Mouse (Mus musculus): ENCODE data around the gene Il12a.
"Not testable (repeated sequence)": the region's sequence is repeated elsewhere in the genome, so short reads cannot be mapped to it uniquely, and the experiment has no call there.

The Il12a gene

DNA sequence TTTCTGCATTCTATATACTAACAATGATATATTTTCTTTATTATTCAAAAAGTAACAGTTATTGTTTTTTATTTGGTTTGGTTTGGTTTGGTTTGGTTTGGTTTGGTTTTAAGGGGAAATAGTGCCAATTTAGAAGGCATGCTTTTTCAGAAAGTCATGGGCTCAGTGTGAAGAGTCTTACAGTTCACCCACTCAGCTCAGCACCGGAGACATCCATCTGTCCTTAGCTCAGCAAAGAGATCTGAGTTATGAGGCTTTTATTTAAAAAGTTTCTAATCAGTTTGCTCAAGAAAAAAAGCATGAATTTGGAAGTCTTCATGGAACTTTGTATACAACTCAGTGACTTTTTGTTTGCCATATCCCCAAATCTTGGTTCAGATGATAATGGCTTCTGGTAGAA is 6.2 kb upstream of the Il12a start:
- no peak for DNase-seq (ENCODE audit: low read depth in 1 of 2, low spot score in 2 of 2)

DNA sequence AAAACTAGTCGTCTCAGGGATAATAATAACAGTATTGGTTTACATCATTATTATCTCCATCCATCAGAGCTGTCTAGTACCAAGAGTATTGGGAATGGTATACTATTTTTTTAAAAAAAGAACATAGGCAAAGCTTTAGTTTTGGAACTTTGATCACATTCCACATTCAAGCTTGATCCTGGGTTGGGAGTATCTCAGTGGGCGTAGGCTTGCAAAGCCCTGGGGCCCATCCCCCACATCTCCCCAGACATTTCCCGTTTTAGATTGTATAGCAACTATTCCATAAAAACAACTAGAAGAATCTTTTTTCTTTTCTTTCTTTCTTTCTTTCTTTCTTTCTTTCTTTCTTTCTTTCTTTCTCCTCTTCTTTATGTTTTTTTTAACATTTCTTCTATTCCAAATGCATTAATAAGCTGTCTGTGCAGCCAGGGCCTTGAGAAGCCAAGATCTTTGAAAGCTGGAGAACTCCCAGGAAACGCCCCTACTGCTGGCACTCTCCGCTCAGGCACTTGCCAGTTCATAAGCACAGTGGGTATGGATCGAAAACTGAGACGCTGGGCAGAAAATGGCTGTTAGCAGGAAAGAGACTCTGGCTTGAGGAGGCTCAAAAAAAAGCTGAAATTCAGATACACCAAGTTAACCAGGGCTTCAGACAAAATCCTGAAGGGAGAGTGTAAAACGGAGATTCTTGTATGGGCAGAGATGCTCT is 3.4 kb upstream of the Il12a start:
- no peak for DNase-seq (ENCODE audit: low read depth in 1 of 2, low spot score in 2 of 2)

DNA sequence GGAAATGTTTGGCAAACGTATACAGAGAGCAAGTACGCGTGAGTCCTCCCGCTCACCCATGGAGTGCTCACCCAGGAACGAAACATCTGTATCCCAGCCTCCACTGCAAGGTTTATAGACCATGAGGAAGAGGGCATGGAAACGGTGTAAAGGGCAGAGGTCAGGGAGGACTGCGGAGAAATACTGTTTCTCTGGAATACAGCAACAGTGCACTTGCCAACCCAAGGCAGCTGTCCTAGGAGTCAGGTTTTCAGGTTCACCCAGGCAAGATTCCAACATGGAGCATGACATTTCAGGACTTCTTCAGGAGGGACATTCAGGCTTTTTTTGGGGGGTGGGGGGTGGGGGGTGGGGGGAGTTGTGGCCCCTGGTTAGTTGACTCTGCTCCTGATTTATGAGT is 1.1 kb upstream of the Il12a start:
- DNase-seq (ENCODE audit: low read depth in 1 of 2, low spot score in 2 of 2), result no peak

DNA sequence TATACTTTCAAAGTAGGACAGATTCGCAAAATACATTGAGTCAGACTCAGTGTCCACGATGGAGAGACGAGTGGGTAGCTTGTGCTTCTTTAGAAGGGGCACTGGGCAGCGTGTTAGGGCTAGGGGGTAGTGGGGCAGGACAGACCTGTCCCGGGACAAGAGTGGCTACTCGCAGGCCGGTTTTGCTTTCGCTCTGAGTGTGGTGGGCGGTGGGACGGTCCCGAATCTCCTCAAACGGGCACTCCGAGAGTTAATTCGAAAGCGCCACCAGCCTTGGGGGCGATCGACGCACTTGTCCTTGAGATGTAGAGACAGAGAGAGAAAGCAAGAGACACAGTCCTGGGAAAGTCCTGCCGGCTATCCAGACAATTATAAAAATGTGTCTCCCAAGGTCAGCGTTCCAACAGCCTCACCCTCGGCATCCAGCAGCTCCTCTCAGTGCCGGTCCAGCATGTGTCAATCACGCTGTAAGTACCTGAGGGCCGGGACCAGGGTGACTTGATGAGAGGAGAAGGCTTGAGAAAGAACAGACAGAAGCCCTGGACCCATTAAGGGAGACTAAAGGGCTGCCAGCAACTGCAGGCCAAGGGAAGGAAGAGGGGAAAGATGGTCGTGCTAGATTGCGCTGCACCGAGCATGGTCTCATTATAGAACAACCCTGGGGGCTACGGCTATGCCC is 795 bp downstream of the Il12a start:
- DNase-seq (ENCODE audit: low read depth in 1 of 2, low spot score in 2 of 2), result no peak

DNA sequence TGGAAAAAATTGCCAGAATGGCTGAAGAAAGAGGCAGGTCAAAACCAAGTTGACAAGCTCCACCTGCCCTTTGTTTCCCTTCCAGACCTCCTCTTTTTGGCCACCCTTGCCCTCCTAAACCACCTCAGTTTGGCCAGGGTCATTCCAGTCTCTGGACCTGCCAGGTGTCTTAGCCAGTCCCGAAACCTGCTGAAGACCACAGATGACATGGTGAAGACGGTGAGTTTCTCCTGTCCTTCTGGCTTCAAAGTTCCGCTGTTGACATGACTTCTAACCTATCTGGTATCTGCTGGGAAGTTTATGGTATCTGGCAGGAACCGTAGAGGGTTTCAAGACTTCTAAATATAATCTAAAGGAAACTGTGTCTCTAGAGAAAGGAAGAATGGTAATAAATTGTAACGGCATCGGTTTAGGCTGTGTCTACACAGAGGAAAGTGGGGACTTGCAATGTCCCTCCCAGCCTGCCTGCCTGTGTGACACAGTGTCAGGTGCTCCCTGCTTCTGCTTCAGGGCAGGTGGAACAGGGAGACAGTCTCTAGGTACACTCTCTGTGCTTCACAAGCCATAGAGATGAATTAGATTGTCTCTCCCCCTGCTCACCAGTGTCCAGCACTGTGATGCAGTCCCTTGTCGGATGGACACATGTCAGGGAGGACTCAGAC is 1.6 kb downstream of the Il12a start:
- DNase-seq (ENCODE audit: low read depth in 1 of 2, low spot score in 2 of 2), result no peak

DNA sequence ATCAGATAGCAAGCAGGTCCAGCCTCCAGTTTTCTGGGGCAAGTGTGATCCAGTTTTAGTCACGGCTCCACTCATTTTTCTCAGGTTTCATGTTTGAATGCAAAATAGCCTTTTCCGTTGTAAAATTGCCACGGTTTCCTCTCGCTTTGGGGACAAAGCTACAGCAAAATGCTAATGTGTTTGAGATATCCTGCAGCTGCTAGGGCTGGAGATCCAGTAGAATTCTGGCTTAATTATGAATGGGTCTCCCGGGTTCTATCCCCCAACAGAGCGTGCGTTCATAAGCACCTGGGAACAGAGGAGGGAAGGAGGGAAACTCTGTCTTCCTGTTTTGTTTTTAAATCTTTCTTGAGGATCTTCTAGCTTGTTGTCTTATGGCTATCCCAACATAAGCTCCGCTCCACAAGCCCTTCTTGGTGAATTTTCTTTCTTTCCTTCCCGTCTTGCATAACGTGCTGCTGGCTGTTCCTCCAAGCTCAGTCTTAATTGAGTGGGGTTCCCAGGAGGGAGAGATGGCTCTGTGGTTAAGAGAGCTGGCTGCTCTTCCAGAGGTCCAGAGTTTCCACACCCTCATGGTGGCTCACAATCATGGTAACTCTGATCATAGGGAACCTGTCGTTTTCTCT is 2.3 kb downstream of the Il12a start:
- DNase-seq (ENCODE audit: low read depth in 1 of 2, low spot score in 2 of 2), result no peak

DNA sequence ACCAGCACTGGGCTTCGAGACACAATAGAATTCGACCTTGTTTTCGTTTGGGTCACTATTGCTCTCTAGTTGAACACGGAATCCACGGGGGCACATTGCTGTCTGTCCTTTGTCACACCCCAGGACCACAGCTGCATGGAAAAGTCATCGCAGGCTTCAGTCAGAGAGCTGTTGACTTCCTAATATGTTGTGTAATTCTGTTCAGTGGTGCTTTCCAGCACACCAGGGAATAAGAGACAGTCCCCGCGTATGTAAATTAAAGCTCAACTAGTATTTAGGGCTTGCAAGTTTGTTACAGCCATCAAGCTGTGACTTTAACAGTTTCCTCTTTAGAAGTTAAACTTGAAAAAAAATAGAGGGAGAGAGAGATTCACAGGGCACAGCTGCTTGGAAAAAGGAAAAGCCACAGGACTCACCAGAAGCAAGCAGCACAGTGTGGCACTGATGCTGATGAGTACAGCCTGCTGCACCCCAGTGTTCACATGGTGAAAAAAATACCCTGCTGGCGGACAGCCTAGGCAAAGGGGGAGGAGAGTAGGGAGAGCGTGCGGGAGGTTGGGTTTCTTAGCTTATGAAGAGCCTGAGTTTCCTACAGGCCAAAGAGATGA is 3.1 kb downstream of the Il12a start:
- no peak for DNase-seq (ENCODE audit: low read depth in 1 of 2, low spot score in 2 of 2)

DNA sequence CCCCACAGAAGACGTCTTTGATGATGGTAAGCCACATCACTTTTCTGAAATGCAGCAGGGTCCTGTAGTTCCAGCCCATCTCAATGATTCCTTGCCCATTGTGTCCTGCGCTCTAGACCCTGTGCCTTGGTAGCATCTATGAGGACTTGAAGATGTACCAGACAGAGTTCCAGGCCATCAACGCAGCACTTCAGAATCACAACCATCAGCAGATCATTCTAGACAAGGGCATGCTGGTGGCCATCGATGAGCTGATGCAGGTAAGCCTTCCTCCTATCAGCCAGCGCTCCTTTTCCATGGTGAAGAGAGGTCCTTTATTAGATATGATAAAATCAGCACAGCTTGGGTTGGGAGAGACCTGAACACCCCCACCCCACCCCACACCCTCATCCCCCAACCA is 4.9 kb downstream of the Il12a start:
- DNase-seq (ENCODE audit: low read depth in 1 of 2, low spot score in 2 of 2), result no peak

DNA sequence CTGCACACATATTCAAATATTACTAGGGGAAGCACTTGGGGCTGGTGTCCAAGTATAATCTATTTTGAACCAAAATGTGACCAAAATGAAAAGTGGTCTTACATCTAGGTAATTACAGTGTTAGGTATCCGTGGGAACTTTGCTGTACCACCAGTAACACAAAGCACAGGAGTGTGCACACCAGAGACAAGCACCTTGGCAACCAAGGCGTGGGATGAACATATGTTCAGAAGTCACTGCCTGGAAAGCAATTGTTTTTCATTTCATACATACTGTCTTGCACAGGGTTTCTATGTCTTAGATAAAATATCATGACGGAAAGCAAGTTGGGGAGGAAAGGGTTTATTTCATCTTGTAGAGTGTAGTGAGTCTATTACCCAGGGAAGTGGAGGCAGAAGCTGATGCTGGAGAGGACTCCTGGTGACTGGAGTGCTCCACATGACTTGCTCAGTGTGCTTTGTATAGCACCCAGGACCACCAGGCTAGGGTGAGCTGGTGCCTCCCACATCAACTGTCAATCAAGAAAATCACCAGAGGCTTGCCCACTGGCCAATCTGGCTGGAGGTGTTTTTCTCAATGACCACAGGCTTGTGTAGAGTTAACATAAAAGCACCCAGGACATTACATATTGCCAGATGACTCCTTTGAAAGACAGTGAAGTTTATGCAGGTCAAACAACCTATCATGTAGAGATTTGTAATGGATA is 6.2 kb downstream of the Il12a start:
- DNase-seq (ENCODE audit: low read depth in 1 of 2, low spot score in 2 of 2), result no peak

DNA sequence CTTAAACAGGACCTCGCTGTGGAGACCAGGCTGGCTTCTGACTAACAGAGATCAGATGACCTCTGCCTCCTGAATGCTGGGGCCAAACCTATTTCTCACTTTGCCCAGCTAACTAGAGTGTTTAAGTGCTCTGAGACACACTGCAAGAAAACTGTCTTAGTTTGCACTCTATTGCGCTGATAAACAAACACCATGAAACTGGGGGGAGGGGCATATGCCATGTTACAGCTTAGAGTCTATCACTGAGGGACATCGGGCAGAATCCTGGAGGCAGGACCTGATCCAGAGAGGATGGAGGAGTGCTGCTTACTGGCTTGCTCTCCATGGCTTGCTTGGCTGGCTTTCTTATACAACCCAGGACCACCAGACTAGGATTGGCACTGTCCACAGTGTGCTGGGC is 8.2 kb downstream of the Il12a start:
- DNase-seq (ENCODE audit: low read depth in 1 of 2, low spot score in 2 of 2), result no peak

DNA sequence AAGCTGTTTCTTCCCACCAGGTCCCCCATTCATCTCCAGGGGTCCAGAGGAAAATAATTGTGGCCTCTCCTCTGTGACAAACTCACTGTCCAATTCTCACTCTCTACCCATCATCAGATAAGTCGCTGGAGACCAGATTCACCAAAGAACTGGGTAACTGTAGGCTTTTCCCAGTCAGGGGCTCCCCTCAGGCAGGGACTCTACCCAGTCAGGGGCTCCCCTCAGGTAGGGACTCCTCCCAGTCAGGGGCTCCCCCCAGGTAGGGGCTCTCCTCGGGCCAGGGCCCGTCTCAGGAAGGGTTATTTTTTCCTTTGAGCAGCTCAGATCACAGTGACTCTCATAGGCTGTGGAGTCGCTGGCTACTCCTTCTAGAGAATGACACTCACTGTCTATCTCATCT is 9.6 kb downstream of the Il12a start:
- no peak for DNase-seq (ENCODE audit: low read depth in 1 of 2, low spot score in 2 of 2)

DNA sequence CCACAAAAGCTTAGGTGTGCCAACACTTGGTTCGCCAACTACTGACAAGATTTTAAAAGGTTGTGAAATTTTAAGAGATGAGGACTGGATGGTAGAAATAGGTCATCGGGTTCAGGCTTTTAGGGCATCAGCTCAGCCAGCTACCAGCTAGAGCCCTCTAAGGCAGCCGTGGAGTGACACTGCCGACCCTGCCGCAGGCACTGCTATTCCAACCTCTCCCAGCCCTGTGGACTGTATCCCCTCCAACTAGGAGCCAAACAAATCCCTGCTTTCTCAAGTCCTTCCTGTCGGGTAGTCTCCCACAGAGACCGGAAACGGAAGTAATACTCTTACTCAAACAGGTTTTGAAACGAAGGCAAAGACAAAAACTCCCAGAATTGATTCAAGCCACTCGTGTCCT is 15.9 kb downstream of the Il12a start:
- DNase-seq (ENCODE audit: low read depth in 1 of 2, low spot score in 2 of 2), result no peak

DNA sequence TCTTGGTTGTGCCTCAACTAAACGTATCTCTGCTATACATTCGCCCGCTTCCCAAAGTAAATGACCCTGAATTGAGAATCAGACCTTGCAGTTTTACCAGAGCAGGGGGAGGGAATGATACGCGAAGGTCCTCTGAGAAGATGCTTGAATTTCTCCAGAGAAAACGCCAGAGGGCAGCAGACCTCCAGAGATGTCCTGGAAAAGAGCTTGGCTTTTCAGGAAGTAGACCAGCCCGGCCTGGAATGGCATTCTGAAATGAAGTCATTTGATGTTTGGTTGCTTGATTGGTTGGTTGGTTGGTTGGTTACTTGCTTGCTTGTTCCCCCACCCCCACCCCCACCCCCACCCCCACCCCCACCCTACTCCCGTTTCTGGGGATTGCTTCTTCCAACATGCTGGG is 17.8 kb downstream of the Il12a start:
- peak in 1 of 2 experiments; percentile 24 for DNase-seq (ENCODE audit: low read depth in 1 of 2, low spot score in 2 of 2)

DNA sequence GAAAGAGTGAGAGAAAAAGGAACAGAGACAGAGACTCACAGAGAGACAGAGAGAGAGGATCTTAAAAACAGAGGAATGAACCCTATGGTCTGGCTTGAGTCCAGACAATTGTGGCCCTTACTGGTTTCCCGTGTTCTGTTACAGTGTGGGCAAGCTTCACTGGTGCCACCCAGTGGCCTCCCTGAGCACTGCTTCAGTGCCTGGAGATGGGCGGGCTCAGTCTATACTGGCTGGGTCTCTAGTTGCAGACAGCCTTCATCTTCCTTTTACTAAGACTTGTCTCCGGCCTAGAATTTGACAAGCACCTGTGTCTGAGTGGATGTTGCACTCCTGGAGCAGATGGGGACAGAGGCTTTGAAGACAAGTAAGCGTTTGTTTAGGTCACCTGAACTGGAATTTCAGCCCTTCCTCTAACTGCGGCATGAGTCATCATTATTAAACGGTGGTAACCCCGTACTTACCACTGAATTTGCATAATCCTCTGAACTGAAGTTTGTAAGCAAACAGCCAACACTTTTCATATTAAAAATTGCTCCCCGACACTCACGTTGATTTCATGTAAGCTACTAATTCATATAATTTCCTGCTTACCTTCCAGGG is 18.9 kb downstream of the Il12a start:
- DNase-seq (ENCODE audit: low read depth in 1 of 2, low spot score in 2 of 2), result peak; percentile 60 to 77

DNA sequence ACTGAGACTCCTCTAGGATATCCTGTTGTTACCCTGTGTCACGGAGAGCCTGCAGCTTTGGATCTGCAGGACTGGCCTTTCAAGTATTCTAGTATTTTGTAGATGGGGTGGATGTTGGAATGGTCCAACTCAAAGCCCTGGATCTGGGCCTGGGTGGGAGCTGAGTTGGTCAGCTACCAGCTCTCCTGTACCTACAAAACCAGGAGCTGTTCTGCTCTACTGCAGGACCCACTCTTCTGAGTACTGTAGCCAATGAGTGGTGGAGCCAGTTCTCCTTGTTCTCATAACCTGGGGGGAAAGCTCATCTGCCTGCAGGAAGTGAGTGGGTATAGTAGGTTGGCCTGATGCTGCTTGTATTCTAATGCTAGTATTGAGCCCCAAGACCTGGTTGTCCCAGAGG is 20.0 kb downstream of the Il12a start:
- no peak for DNase-seq (ENCODE audit: low read depth in 1 of 2, low spot score in 2 of 2)

DNA sequence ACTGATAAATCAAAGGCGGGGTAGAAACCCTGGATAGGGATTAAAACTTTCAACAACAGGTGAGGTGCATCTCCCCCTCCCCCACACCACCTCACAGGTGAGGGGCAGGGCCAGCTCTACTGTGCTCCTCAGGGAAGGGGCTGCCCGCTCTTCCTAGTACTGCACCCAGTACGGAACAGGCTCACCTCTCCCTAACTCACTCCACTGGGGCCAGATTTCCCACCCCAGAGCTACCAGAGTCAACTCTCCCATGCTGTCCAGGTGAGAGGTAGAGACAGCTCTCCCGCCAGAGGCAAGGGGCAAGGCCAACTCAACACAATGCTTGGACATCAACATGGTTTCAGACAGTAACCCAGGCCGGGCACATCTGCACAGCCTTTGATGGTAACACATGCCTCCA is 21.1 kb downstream of the Il12a start:
- no peak for DNase-seq (ENCODE audit: low read depth in 1 of 2, low spot score in 2 of 2)

DNA sequence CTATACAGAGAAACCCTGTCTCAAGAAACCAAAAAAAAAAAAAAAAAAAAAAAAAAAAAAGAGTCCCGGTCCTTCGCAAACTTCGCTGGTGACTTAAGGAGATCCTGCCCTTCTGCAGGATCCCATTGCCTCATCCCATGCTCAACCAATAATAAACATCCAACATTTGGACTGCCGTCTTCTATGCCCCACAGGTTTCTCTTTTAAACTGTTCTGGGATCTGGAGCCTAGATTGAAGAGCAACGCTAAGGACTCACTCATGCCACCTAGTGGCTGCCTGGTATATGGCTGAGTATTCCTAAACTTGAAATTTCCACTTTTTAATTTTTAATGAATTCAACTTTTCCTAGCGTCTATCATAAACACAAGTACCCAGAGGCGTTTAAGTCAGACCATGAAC is 23.1 kb downstream of the Il12a start:
- no peak for DNase-seq (ENCODE audit: low read depth in 1 of 2, low spot score in 2 of 2)

DNA sequence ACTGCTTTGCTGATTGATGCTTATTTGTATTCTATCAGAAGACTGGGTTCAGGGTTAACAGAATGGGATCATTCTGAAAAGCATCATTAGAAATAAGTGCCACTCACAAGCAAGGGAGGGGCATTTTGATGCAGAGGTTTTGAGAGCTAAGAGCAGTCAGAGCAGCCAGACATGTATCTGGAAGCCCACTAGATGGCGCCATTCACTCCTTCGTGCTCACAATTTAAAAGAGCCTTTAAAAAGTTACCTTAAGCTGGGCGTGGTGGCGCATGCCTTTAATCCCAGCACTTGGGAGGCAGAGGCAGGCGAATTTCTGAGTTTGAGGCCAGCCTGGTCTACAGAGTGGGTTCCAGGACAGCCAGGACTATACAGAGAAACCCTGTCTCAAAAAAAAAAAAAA is 26.9 kb downstream of the Il12a start:
- DNase-seq (ENCODE audit: low read depth in 1 of 2, low spot score in 2 of 2), result not testable (repeated sequence)

DNA sequence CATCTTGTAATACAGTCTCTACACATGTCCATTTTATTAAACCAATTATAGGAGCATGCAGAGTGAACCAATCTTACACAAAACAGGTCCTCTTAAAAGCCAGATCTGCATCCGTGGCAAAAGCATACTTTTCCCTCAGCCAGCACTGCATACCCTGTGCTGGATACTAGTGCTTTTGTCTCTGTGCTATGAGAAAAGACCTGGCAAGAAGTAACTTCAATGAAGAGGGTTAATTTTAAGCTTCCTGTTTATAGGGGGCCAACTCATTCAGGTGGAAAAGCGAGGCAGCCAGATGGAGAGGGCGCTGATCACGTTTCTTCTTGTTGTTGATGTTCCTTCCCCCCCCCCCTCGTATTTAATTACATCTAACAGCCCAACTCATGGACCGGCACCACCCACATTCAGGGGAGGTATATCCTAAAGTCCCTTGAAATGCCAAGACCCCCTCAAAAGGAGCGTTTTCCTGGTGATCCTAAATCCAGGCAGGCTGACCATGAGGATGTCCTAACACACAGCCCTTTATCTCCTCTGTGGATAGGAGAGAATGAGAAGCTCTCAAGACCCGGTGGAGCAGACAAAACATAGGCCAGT is 28.9 kb downstream of the Il12a start:
- DNase-seq (ENCODE audit: low read depth in 1 of 2, low spot score in 2 of 2), result no peak

DNA sequence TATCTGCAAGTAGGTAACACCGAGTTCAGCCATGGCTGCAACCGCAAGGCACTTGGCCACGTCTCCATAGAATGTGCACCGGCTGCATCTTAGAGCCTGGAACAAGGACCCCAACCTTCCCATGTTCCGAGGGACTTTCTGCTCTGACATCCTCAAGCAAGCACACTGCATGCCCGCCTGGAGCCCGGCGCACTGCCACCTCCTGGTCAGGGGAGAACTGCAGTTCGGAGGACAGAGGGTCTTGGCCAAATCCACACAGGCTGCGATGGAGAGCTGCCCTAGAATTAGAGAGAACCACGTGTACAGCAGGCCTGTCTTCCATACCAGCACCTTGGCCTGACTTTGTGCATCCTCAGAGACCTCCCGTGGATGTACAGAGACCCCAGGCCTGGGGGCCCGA is 29.8 kb downstream of the Il12a start:
- DNase-seq (ENCODE audit: low read depth in 1 of 2, low spot score in 2 of 2), result no peak

Data from monocyte, adult 2 months (primary cell).